Mouse (Mus musculus) kidney, embryonic 14.5 days (tissue): ENCODE data around the gene Gm9817. TPM values are rescaled to one million over a fixed set of nuclear protein-coding genes. Genes with fewer than 3 reads are reported as not detected.
A peak's percentile ranks its signal among the peaks of the same experiment; 100 is the strongest.

ENCODE experiments used
- ATAC-seq: fragments of 200-750 bp; cut with Nextera tagmentation; 2 replicates; pipeline ENCODE4 v1.8.0; 2017; ENCODE audit warnings: moderate number of reproducible peaks, mild to moderate bottlenecking, moderate TSS enrichment, moderate library complexity; ENCODE audit not compliant: low FRiP score, low TSS enrichment
- H3K27ac ChIP-seq: fragments of 300-500 bp; sonication (generic); 2 replicates; pipeline ENCODE4 v1.5.1; 2014; ENCODE audit warnings: low read depth, mild to moderate bottlenecking, low read length, moderate library complexity, mixed read lengths
- H3K27me3 ChIP-seq: fragments of 300-500 bp; sonication (generic); 2 replicates; pipeline ENCODE4 v1.6.1; 2014; ENCODE audit warnings: mild to moderate bottlenecking, low read length; ENCODE audit not compliant: control insufficient read depth, insufficient read depth
- H3K36me3 ChIP-seq: fragments of 300-500 bp; sonication (generic); 2 replicates; pipeline ENCODE4 v1.6.1; 2014; ENCODE audit warnings: low read length, mixed read lengths; ENCODE audit not compliant: control insufficient read depth, insufficient read depth
- H3K4me1 ChIP-seq: fragments of 300-500 bp; sonication (generic); 2 replicates; pipeline ENCODE4 v1.6.1; 2014; ENCODE audit warnings: low read length, mixed read lengths; ENCODE audit not compliant: control insufficient read depth, insufficient read depth
- H3K4me2 ChIP-seq: fragments of 300-500 bp; sonication (generic); replicated peaks from 2 replicates; pipeline ENCODE4 v1.6.1; 2014; ENCODE audit warnings: low read depth, mild to moderate bottlenecking, low read length
- H3K4me3 ChIP-seq: fragments of 300-500 bp; sonication (generic); 2 replicates; pipeline ENCODE4 v1.5.1; 2014; ENCODE audit warnings: mild to moderate bottlenecking, low read length
- H3K9ac ChIP-seq: fragments of 300-500 bp; sonication (generic); 2 replicates; pipeline ENCODE4 v1.6.1; 2014; ENCODE audit warnings: low read depth, mild to moderate bottlenecking, low read length, moderate library complexity
- H3K9me3 ChIP-seq: fragments of 300-500 bp; sonication (generic); 2 replicates; pipeline ENCODE4 v1.6.1; 2016; ENCODE audit warnings: low read length; ENCODE audit not compliant: control insufficient read depth
- WGBS: fragments of 180-500 bp; shearing (Covaris S2); extraction: QIAGEN DNeasy Blood & Tissue Kit; methylation state at CpG from one replicate; pipeline ENCODE4 v1.1.7; 2014; 5-methylcytosine and 5-hydroxymethylcytosine counted together
- polyA plus RNA-seq: library from polyadenylated mRNA; unstranded; fragments of >200 nt; fragmentation: Nextera tagmentation; extraction: Ambion mirVana; gene quantifications from 2 replicates; pipeline ENCODE4 v1.2.1, GENCODE M21; 2014

Gene Gm9817
- polyA plus RNA-seq, 1 experiment from 2014 or later: 0.09 TPM

DNA sequence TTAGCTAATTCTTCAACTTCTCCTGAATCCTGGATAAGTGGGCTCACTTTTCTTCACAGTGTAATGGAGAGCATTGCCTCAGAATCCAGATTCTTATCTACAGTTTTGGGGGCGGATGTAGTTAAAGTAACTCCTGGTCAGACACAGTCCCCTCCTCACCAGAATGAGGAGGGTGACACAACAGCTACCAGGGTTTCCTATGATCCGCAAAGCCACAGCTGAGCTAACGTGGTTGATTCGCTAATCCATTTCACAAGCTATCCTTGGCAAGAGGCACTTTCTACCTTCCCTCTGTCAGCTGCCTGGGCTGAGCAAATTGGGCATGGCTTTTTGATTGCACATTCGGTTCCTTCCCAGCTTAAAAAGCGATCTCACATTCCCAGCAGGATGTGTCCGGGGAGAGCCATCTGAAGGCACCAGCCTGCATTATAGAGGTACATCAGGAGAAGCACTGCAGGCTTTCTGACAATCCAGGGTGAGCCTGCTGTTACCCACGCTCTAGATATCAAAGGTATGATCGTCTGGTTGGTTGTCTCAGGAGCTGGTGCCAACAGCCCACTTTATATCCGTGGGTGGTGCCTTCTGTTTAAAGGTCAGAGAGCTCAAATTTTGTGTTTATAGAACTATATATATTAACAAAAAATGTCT is 21.2 kb downstream of the Gm9817 start:
- H3K27ac ChIP-seq: no peak overlapping the region
- H3K36me3 ChIP-seq: no peaks in the 10 kb centered on the region
- no peaks in the 10 kb centered on the region for H3K4me1 ChIP-seq
- no peaks in the 10 kb centered on the region for H3K27me3 ChIP-seq
- H3K4me2 ChIP-seq: no peak overlapping the region
- H3K9me3 ChIP-seq: no peaks in the 10 kb centered on the region
- H3K9ac ChIP-seq: no peak overlapping the region
- 56% methylated on average over 10 of the region's 10 CpGs for WGBS
- ATAC-seq: no peak
- H3K4me3 ChIP-seq: no peak overlapping the region

DNA sequence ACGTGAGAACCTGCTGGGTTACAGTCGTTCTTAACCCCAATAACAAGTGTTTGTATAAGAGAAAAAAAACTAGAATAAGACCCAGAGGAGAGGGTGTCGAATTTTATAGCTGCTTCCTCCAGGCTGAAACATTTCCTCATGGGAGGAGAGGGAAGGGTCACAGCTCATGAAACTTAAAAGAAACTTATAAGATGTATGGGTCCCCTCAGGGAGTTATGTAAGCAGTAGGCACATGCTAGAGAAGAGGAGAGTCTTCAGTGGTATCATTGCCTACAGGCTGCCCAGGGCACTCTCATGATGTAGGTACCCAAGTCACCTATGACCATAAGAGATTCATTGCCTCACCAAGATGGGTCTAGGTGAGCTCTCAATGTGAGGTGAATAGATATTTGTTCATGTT is 28.0 kb downstream of the Gm9817 start:
- H3K4me2 ChIP-seq: no peak overlapping the region
- H3K9me3 ChIP-seq: no peaks in the 10 kb centered on the region
- H3K36me3 ChIP-seq: no peaks in the 10 kb centered on the region
- no peak overlapping the region for H3K9ac ChIP-seq
- peak; percentile 75; the same call in 1 of the 2 replicates for ATAC-seq
- no peak overlapping the region for H3K4me3 ChIP-seq
- no peaks in the 10 kb centered on the region for H3K4me1 ChIP-seq
- 18% methylated on average over 3 of the region's 3 CpGs for WGBS
- no peak overlapping the region for H3K27ac ChIP-seq
- no peaks in the 10 kb centered on the region for H3K27me3 ChIP-seq

DNA sequence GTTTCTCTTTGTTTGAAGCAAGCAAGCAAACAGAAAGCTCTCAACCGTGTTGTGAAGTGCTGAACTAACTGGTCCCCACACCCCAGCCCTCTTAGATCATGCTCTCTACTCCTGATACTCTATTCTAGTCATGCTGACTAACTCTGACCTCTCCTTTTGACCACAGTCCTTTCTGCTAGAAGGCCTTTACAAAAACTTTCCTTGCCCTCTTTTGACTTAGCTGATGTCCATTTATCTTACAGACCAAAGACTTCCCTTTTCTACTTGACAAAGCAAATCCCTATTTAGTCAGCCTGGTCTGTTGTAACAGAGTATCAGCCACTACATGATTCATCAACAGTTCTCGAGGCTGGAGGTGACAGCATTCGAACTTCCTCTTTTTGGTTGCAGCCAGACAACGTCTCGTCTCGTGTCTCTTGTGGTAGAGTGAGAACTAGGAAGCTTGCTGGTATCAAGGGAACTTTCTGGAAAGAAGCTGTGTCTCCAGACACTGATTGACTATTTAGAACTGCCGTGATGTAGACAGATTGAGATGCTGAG is 30.4 kb downstream of the Gm9817 start:
- Histone ChIP-seq H3K9me3 (no peaks in the 10 kb centered on the region), H3K4me1 (no peaks in the 10 kb centered on the region), H3K36me3 (no peaks in the 10 kb centered on the region), H3K4me2 (no peak overlapping the region), H3K4me3 (no peak overlapping the region), H3K27me3 (no peaks in the 10 kb centered on the region), H3K27ac (no peak overlapping the region), H3K9ac (no peak overlapping the region)
- WGBS: 62% methylated on average over 7 of the region's 7 CpGs
- ATAC-seq: no peak

DNA sequence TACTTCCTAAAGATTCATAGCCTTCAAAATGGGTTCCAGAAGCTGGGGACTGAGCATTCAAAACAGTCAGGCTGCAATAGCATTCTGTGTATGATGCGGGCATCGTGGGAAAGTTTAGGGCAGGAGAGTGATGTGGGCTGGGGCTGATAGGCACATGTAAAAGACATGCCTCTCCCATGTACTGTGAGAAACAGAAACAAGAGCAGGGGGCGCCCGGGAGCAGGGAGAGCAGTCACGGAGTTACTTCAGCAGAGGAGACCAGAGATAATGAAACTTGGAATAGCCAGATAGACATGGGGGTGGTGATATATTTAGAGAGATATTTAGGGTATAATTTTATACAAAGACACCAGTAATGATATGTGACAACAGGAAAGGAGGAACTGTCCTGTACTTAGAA is 39.9 kb downstream of the Gm9817 start:
- H3K9me3 ChIP-seq: no peaks in the 10 kb centered on the region
- no peak overlapping the region for H3K4me2 ChIP-seq
- H3K4me1 ChIP-seq: no peaks in the 10 kb centered on the region
- H3K9ac ChIP-seq: no peak overlapping the region
- no peak overlapping the region for H3K27ac ChIP-seq
- H3K27me3 ChIP-seq: no peaks in the 10 kb centered on the region
- no peaks in the 10 kb centered on the region for H3K36me3 ChIP-seq
- no peak overlapping the region for H3K4me3 ChIP-seq
- ATAC-seq: no peak
- WGBS: 86% methylated on average over 5 of the region's 5 CpGs

DNA sequence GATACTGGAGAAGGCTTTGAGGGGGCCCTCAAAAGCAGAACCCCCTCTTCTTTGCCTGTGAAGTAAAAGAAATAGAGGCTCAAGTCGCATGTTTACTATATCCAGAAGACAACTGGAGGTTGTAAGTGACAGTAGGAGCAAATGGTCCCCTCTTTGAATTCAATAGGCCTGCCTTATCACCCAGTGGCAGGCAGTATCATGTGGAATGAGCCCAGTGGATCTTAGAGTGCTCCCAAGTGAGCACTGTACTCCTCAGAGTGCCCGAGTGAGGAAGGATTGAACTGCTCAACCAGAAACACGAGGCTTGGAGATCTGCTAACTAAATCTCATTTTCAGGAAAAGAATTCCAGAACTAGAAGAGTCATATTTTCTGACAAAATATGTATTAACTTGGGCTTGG is 40.3 kb downstream of the Gm9817 start:
- ATAC-seq: no peak
- Histone ChIP-seq H3K27me3 (no peaks in the 10 kb centered on the region), H3K27ac (no peak overlapping the region), H3K9me3 (no peaks in the 10 kb centered on the region), H3K4me3 (no peak overlapping the region), H3K9ac (no peak overlapping the region), H3K4me1 (no peaks in the 10 kb centered on the region), H3K36me3 (no peaks in the 10 kb centered on the region), H3K4me2 (no peak overlapping the region)
- 75% methylated on average over 3 of the region's 3 CpGs for WGBS

Other genes starting within 250 kb of the Gm9817 start
- 81.7 and 82.3 TPM in 2 replicates for gene Dtnbp1, start 76.5 kb upstream of the Gm9817 start, polyA plus RNA-seq